Mouse (Mus musculus): ENCODE measurements around the gene Hsd3b6. TPM values are rescaled to one million over a fixed set of nuclear protein-coding genes. Genes with fewer than 3 reads are reported as not detected.

The Hsd3b6 gene
- total RNA-seq, 2 experiments from 2014 or later = not detected

Other genes with a start within 250 kb of the Hsd3b6 start
- gene Gm10681, start 225.6 kb downstream of the Hsd3b6 start, total RNA-seq (2014; fragmentation: Nextera tagmentation) = not detected in 2 replicates
- gene Gm10681, start 225.6 kb downstream of the Hsd3b6 start, total RNA-seq (2017) = not detected in 2 replicates
- gene Hsd3b5, start 184.2 kb downstream of the Hsd3b6 start, total RNA-seq (2014; fragmentation: Nextera tagmentation) = not detected in 2 replicates
- gene Hsd3b5, start 184.2 kb downstream of the Hsd3b6 start, total RNA-seq (2017) = not detected in 2 replicates
- not detected in 2 replicates for gene Hsd3b2, start 89.9 kb downstream of the Hsd3b6 start, total RNA-seq (2014; fragmentation: Nextera tagmentation)
- not detected in 2 replicates for gene Hsd3b2, start 89.9 kb downstream of the Hsd3b6 start, total RNA-seq (2017)
- gene Hsd3b3, start 51.3 kb downstream of the Hsd3b6 start, total RNA-seq (2014; fragmentation: Nextera tagmentation) = not detected in 2 replicates
- gene Hsd3b3, start 51.3 kb downstream of the Hsd3b6 start, total RNA-seq (2017) = not detected in 2 replicates
- gene Hsd3b1, start 45.4 kb upstream of the Hsd3b6 start, total RNA-seq (2014; fragmentation: Nextera tagmentation) = not detected in 2 replicates
- not detected in 2 replicates for gene Hsd3b1, start 45.4 kb upstream of the Hsd3b6 start, total RNA-seq (2017)
- not detected in 2 replicates for gene Hao2, start 78.8 kb upstream of the Hsd3b6 start, total RNA-seq (2014; fragmentation: Nextera tagmentation)
- gene Hao2, start 78.8 kb upstream of the Hsd3b6 start, total RNA-seq (2017) = not detected in 2 replicates